Mouse (Mus musculus) frontal cortex, postnatal 14 days (tissue): ENCODE measurements at regions not wholly inside any gene's neighbourhood (a gene's known extent, or its start where the extent isn't known, plus 50 kb on each side); places are given as distances from the start of the nearest gene placed in this dataset.

Experiments
- DNase-seq, 2 experiments: peaks; one replicate each; pipeline ENCODE4 v3.0.0; 2022; ENCODE audit warnings: low spot score in 2 of 2

DNA sequence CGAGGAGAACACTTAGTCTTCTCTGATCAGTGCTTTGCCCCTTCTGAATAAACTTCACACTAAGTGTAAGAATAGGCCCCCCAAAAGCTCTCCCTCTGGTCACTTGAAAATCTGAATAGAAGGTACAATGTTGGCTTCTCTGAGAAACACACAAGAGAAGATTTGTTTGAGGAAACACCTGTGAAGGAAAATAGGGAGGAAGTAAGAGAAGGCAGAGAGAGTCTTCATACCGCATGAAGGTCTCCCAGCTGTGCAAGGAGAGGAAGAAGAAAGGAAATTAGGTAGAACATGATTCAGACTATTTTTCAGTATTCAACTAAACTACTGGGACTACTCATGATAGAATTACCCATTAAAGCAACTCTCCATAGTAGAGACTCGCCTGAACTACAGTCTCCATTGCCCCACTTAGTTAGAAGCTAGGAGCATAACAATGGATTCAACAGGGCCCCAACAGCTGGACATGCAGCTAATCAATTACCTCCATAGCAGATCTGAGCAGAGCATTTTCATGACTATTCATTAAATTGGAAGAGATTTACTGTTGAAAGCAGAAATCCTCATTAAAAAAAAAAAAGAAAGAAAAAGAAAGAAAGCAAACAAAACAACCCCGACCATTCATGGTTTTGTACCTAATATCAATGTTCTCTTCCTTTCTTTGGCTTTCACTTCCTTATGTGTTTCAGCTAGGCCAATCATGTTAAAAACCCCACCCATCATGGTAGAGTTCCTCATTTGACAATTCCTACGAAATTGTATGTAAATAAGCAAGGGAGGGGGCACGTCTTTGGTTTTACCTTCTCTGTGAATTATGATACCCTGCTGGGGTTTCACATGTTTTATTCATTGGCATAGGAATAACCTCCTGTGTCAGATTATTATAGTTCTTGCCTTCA, 1428.3 kb upstream of the A1bg start:
- DNase-seq: no peak

DNA sequence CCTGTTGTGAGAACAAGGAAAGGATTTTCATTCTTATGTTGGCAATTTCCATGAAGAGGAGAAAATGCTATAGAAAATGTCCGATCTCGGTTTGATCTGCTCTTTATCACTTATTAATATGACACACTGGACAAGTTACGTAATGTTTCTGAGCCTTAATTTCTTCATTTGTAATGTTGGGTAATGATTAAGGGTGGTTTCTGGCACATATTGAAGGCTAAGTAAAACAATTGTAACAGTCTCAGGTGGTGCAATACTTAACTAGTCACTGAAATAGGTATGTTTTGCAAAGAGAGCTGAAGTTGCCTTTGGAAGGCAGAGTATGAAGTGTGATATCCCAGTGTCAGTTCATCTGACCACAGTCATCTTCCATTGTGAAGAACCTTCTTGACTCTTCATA, 1427.2 kb upstream of the A1bg start:
- no peak for DNase-seq

DNA sequence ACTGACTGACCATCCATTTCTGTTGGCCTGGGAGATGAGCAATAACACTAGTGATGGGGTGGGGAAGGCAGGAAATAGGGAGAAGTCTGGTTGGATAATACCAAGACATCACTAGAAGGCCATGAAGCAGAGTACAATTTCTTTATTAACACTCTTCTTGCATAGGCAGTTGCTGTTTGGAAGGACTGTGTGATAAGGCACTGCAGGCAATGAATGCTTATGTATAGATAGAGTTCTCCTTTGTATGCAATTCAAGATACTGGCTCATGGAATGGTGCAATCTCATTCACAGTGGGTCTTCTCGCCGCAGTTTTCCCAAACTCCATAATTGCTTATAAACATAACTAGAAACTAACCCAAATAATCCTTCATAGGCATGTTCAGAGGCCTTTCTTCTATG, 1426.1 kb upstream of the A1bg start:
- no peak for DNase-seq

DNA sequence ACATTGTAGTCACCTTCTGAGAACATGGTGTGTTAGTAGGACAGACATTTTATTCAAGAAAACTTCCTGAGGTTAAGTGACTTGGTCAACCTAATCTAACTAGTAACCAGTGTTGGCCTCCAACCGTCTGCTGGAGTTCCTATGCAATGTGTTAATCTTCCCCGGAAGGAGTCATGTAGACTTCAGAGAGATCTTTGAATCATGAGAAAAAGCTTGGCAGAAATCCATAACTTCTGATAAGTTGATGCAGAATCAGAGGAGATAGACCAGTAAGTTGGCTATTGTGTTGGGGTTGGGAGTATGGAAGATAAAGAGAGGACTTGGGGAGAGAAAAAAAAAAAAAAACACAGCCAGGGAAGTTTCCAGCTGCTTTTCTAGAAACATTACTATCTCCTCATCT, 1424.9 kb upstream of the A1bg start:
- DNase-seq: no peak

DNA sequence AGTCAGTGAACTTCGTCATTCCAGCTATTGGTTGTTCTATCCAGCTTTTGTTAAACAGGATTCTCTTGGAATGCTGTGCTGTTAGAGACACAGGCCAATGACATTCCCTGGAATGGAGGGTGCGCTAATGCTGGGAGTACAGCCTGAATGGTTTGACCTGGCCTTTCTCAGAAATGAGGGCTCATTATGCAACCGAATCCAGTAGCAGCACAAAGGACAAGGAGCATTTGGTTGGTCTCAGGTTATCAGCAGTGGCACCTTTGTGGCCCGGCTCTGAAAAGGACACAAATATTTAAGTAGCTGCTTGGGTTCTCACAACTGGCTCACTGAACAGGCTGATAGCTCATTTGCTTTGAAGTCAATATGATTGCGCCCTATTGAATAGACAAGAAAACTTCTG, 1423.1 kb upstream of the A1bg start:
- DNase-seq: no peak

DNA sequence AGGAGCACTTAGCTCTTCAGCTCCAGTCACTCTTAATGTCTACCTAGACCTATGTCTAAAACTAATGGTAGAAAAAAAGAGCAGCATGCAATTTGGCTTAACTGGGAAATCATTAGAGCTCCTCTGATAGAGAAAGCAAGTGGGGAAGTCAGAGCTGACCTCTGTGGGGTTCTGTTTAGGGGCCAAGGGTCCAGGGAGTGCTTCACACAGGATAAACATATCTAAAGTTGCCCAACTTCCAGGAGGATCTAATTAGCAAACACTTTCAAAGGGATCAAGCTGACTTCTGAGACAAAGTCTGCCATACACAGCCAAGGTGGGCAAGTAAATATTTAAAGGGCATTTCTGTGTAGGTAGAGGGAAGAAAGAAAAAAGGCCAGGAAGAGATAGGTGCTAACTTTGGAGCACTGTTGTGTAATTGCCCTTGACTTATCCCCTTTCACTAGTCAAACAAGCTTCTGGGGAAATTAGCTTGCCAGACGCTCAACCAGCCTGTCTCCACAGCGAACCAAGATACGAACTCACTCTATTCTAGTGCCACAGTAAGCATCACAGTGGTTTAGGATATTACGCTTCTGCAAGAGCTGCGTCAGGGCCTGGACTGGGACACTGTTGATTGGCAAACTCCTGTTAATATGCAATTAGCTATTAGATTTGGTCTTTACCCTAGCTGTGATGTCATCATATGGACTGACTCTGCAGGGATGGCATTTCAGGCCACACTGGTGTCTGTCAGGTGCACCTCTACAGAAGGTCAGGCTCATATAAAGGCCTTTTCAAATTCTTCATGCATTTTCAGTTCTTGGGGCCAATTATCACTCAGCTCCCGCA, 1413.9 kb upstream of the A1bg start:
- DNase-seq: no peak

DNA sequence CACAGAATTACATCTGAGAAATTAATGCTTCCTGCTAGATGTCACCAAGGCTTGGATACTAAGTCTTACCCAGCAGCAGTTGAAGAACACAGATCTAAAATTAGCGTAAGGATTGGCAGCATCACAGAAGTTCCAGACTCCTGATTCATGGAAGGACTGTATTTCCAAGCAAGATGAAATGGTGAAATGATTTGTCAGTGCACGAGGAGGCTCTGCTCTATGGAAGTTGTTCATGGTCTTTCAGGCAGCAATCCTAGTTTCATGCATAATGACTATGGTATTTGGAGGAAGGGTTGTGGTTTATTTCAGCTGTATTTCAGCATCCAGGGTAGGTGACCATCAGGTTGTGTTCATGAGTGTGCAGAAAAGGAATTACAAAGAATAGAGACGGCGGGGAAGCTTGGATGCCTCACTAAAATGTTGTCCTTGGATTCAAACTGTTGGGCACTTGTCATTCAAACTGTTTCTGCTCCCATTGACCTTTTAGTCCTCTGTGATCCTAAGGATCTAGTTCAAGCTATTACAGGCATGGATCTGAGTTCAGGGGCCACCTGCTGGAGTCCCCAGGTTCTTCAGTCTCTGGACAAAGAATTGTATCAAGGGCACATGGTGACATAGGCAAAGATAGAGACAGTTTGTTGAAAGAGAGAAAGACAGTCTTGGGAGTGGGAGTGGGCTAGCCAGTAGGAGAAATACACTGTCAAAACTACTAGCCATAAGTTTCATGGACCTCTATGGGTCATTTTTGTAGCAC, 1411.6 kb upstream of the A1bg start:
- DNase-seq: no peak

DNA sequence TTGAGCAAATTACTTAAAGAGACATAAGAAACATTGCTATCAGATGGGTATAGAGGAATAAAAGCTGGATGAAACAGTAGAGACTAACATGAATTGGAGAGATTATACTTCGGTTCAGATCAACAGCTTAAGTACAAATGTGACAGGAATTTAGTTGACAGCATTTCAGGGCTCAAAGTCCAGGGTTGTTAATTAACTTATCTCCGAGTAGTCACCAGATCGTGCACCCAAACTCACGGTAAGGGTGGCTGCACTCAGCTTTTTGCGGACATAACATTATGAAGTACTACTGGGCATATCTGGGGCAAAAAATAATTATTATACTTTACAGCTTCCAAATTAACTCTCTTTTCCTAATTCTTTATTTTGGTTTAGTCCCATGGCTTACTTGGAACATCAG, 1409.3 kb upstream of the A1bg start:
- DNase-seq: no peak

DNA sequence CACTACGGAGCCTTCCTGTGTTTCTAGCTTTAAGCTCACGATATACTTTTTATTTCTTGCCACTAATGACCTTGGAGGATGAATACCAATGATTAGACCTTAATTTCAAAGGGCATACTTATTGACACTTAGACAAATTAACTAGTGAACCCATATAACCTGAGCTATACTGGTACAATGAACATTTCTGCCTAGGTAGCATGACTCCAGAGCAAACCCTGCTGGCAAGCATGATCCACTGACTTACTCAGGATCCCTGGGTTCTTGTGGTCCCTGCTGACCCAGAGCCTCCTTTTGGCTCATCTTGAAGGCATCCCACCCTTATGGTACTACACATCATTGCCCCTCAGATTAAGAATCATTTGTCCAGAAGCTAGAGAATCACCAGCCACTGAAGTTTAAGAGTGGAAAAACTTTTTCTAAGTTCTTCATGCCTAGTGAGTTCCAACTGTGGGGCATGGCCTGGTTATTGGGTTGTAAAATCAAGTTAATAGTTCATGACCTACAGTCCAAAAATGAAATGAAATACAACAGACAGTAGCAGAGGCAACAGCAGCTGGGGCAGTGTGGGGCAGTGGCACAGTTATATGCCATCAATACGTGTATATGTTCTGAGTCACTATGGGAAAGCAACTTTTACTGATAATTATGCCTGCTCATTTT, 1408.5 kb upstream of the A1bg start:
- no peak for DNase-seq

DNA sequence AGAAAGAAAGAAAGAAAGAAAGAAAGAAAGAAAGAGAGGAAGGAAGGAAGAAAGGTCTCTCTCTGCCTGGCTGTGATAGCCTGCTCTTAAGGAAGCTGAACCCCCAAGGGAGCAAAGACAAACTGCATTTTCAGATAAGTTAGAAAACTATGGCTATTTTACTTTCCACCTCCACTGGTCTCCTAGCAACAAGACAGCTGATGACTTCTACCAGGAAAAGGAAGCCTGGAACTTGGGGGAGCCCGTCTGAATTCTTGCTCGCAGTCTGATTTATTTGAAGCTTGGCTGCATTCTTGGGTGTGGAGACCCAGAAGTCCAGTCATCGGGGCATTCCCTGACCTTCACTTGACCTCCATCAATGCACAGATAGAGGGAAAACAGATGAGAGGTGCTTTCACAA, 1406.1 kb upstream of the A1bg start:
- DNase-seq: peak; percentile 6 to 7

DNA sequence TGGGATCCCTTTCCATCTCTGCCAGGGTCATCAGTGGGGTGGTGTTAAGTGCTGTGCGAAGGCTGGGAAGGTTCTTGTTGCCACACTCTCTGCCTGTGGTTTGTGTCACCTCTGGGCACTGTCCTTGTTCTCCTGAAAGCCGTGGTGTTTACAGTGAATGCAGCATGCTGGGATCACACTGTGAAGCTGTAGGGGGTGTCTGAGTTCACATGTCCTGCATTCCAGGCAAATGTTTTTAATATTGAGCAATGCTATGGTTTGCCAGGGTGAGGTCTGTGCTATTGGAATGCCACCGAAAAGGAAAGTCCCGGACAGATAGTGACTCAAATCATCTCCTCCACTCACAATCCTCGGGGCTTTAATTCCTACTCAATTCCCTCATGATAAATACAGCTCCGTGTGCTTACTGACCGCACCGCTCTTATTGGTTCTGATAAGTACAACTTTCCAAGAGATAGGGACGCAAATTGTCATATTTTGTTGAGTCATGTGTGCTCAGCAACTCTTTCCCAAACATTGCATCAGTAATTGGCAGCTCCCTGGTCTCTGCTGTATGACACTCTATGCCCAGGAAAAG, 1405.6 kb upstream of the A1bg start:
- DNase-seq: no peak

DNA sequence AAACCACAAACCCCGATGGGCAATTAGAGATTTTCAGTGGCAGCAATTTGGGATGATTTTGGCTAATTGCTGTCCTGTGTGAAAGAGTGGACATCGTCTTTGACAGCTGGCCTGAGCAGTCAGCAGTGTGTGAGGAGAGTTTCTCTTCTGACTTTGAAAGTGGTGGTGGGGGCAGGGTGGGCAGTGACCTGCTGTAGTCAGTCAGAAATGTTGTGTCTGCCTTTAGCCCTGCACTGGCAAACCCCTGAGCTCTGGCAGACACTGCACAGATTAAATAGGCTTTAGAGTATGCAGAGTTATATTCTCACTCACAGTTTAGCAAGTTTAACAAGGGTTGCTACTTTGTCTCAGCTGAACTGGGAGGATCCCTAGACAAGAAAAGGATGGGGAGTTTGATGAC, 1404.7 kb upstream of the A1bg start:
- no peak for DNase-seq

DNA sequence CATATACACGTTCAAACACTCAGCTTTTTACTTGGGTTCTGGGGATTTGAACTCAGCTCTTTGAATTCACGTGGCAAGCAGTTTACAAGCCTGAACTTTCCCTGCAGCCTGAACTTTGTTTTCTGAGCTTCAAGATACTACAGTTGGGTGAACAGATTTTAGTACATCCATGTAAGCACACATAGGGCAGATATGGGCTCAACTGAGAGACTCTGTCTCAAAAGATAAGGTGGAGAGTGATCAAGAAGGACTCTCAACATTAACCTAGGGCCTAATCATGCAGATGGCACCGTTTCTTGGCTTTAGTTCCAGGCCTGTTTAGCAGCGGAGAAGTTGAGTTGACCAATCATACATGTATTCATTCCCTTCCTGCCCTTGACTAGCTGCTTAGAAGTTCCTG, 1403.7 kb upstream of the A1bg start:
- DNase-seq: no peak

DNA sequence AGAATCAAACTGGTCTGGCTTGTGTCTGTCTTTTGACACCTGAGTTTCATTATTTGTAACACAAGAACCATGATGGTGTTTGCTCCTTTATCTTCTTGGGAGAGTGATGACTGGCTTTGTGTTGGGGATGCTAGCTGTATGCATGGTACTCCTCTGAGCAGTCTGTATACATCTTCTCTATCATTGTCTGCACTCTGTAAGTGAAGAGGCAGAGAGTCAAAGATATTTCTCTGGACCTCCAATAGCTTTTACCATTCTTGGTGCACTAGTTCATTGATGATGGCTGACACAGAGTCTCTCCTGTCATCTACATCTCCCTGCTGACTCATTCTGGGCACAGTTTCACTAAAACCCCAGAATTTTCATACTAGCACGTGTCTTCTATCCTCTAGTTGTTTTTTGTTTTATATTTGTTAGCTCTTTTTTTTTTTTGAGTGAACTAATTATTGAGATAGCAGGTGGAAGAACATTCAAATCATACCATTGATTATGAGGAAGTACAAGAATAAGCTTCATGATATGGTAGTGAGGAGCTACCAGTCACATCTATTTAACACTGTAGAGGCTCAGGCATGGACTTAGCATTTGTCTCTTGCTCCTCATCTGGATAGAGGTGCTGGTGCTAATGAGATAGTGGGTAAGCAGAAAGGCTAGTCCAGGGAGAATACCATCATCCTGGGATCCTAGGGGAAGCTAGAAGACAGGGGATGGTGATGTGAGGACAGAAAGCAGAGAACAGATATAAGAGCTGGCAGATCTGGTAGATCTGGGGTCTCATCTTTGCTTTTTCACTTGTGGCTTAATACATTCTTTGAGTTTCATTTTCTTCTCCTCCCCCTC, 1402.9 kb upstream of the A1bg start:
- no peak for DNase-seq

DNA sequence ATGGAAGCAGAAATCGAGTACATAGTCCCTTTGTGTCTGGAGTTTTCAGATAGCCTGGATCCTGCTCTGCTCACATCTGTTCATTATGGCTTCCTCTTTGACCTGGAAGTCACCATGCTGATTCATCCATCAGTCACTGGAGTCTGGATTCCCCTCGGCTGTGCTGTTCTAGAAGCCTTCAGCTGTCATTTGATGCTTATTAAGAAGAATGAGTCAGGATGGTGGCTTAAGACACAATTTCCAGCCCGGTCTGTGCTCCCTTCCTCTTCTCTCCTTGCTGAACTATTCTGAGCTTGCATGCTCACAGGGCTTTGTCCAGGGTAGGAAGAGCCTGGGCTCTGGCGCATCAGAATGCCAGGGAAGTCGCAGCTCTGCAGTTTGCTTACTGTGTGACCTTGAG, 1398.2 kb upstream of the A1bg start:
- no peak for DNase-seq

DNA sequence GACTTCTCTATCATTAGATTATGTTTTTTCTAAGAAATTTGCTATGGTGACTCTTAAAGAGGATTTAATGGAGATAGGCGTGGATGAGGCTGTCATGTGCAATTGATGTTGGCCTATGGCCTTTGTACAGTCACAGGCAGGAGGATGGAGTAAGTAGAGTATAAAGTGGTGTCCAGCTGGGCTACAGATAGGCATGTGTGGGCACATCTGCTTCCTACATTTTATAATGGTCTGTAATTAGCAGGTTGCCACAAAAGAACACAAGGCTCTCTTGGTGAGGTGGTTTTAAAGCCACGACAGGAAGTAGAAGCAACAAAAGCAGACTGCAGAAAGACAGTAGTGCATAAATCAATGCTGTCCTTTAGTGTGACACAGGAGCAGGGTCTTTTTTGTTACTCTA, 1391.6 kb upstream of the A1bg start:
- no peak for DNase-seq

DNA sequence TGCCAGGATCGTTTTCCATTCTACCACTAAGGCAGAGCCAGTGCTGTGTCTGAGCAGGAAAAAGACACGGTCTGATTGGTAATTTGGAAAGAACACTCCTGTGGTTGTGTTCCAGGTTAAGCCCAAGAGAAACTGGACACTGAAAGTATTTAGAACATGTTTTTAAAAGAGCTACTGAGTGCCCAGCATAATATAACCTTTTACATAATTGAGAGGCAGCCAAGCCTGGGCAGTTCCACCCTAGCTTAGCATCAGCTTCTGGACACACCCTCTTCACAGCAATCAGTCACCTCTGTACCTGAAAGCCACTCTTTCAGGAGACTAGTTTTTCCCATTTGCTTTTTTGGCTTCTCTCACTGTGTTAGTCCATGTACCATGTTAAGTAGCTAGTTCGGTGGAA, 1379.4 kb upstream of the A1bg start:
- DNase-seq: no peak

DNA sequence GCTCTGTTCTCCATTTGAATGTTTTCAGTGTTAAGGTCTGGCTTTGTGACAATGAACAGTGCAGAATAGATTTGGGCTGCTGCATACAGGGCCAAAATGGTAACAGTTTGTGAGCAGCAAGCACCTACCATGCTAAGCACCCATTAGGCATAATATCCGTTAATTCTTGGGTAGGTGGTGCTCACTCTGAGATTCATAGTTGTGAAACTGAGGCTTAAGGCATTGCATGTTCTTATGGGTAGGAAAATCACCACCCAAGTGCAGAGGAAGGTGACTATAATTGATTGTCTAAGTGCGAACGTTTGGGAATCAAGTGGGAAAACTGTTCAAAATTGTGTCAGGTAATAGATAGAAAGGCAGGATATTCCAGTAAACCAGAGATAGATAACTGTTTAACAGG, 1378.8 kb upstream of the A1bg start:
- no peak for DNase-seq

DNA sequence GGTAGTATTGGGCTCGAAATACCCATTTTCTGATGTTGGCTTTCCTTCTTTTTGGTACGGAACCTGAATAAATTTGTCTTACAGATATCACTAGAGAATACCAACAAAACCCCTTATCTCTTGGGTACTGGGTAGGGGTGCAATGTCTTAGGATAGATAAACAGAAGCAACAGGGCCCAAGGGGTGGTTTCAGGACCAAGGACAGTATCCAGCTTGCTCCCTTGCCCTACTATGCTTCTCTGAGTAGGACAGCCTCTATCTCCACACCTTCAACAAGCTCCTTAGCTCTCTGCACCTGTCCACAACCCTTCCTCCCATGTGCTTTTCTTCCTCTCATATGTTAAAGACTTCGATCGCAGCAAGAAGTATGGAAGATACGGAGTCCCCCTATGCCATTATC, 1374.3 kb upstream of the A1bg start:
- DNase-seq: no peak

DNA sequence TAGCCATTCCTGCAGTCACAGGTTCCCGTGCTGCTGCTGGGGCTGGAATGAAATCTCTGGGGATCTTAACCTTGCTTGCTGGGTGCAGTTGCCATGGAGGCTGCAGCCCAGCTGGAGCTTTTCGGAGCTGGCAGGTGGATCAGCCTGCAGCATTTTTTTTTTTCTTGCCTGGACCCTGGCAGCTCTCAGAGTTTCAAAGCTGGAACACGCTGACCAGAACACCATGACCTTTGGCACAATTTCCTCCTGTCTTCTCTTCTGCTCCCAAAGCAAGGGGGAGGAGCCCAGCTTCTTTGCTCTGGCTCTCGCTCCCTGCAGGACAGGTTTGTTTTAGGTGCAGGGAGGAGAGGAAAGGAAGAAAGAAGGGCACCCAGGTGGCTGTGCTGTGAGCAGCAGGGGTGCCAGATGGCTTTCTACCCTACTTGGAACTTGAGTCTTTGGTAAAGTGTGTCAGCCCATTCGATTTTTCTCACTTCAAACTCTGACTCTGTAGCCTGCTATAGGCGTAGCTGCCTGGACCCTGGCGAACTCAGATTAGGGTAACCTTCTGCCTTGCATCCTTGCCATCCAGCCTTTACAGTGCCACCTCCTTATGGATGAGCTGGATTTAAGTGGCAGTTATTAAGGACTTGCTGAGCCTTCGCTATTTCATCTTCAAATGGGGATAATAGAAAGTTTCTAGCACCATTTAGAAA, 1372.6 kb upstream of the A1bg start:
- DNase-seq: peak; percentile 13 to 15
